Mouse (Mus musculus) embryonic facial prominence, embryonic 13.5 days (tissue): ENCODE results near the gene Gcnt2. TPM values are rescaled to one million over a fixed set of nuclear protein-coding genes. Genes with fewer than 3 reads are reported as not detected.
"Not testable (repeated sequence)": the region's sequence is repeated elsewhere in the genome, so short reads cannot be mapped to it uniquely, and the experiment has no call there.

ENCODE experiments used
- ATAC-seq: fragments of 200-750 bp; cut with Nextera tagmentation; 2 replicates; pipeline ENCODE4 v1.8.0; 2017; ENCODE audit warnings: low read depth; ENCODE audit not compliant: insufficient number of reproducible peaks, insufficient read depth, low FRiP score, low TSS enrichment
- H3K27ac ChIP-seq: fragments of 300-500 bp; sonication (generic); 2 replicates; pipeline ENCODE4 v1.5.1; 2015; ENCODE audit warnings: moderate library complexity, mild to moderate bottlenecking, inconsistent platforms
- H3K27me3 ChIP-seq: fragments of 300-500 bp; sonication (generic); 2 replicates; pipeline ENCODE4 v1.6.1; 2015; ENCODE audit warnings: mild to moderate bottlenecking, inconsistent platforms
- H3K36me3 ChIP-seq: fragments of 300-500 bp; sonication (generic); 2 replicates; pipeline ENCODE4 v1.6.1; 2015; ENCODE audit warnings: mild to moderate bottlenecking, inconsistent platforms
- H3K4me1 ChIP-seq: fragments of 300-500 bp; sonication (generic); 2 replicates; pipeline ENCODE4 v1.6.1; 2015; ENCODE audit warnings: inconsistent platforms
- H3K4me2 ChIP-seq: fragments of 300-500 bp; sonication (generic); 2 replicates; pipeline ENCODE4 v1.6.1; 2015; ENCODE audit warnings: moderate library complexity, mild to moderate bottlenecking, inconsistent platforms
- H3K4me3 ChIP-seq: fragments of 300-500 bp; sonication (generic); 2 replicates; pipeline ENCODE4 v1.5.1; 2015; ENCODE audit warnings: mild to moderate bottlenecking, inconsistent platforms
- H3K9ac ChIP-seq: fragments of 300-500 bp; sonication (generic); 2 replicates; pipeline ENCODE4 v1.6.1; 2015; ENCODE audit warnings: mild to moderate bottlenecking, inconsistent platforms
- H3K9me3 ChIP-seq: fragments of 300-500 bp; sonication (generic); 2 replicates; pipeline ENCODE4 v1.6.1; 2016; ENCODE audit warnings: inconsistent platforms
- WGBS: fragments of 180-500 bp; shearing (Covaris S2); methylation state at CpG from one replicate; pipeline ENCODE4 v1.1.7; 2015; ENCODE audit warnings: mixed read lengths; 5-methylcytosine and 5-hydroxymethylcytosine counted together
- polyA plus RNA-seq: library from polyadenylated mRNA; unstranded; fragments of >200 nt; fragmentation: Nextera tagmentation; extraction: Ambion mirVana; gene quantifications from 2 replicates; pipeline ENCODE4 v1.2.1, GENCODE M21; 2015

Gene Gcnt2
- polyA plus RNA-seq, 1 experiment from 2014 or later = 2.7 TPM

- Histone ChIP-seq H3K4me1 (no peaks in the 10 kb centered on the region), H3K27ac (no peak overlapping the region), H3K4me3 (no peak overlapping the region), H3K4me2 (no peak overlapping the region), H3K9me3 (no peaks in the 10 kb centered on the region), H3K36me3 (no peaks in the 10 kb centered on the region), H3K27me3 (no peaks in the 10 kb centered on the region; the same call in 1 of the 2 replicates), H3K9ac (no peak overlapping the region)
- 77% methylated on average over 9 of the region's 9 CpGs for WGBS
- ATAC-seq = no peak
Observed at GRCm38 (mm10) chr13:40928192-40928898, 68.8 kb downstream of the Gcnt2 start.

GRCm38 (mm10) chr13:40931871-40932270, 72.3 kb downstream of the Gcnt2 start:
- ATAC-seq = peak; percentile 20; the same call in 1 of the 2 replicates

GRCm38 (mm10) chr13:40932573-40932972, 73.0 kb downstream of the Gcnt2 start:
- no peak for ATAC-seq
- H3K27me3 ChIP-seq = no peaks in the 10 kb centered on the region; the same call in 1 of the 2 replicates
- H3K27ac ChIP-seq = no peak overlapping the region
- H3K4me2 ChIP-seq = no peak overlapping the region
- no peaks in the 10 kb centered on the region for H3K36me3 ChIP-seq
- no peaks in the 10 kb centered on the region for H3K9me3 ChIP-seq
- H3K9ac ChIP-seq = no peak overlapping the region
- 80% methylated on average over 5 of the region's 5 CpGs for WGBS
- H3K4me3 ChIP-seq = no peak overlapping the region
- H3K4me1 ChIP-seq = 0 out of 2 replicates have a peak, but pooled peaks cover 1% of the 10 kb centered on the region

More at GRCm38 (mm10) chr13:40931871-40932270, 72.3 kb downstream of the Gcnt2 start:
- not testable (repeated sequence) for H3K4me3 ChIP-seq, H3K9me3 ChIP-seq, H3K9ac ChIP-seq, H3K27ac ChIP-seq, H3K27me3 ChIP-seq, H3K36me3 ChIP-seq, H3K4me2 ChIP-seq, H3K4me1 ChIP-seq
- no CpG with 5 or more reads among the region's 2 CpGs for WGBS

GRCm38 (mm10) chr13:40934341-40934740, 74.8 kb downstream of the Gcnt2 start:
- Histone ChIP-seq H3K4me3 (no peak overlapping the region), H3K9ac (no peak overlapping the region), H3K9me3 (no peaks in the 10 kb centered on the region), H3K4me1 (0 out of 2 replicates have a peak, but pooled peaks cover 3% of the 10 kb centered on the region), H3K4me2 (no peak overlapping the region), H3K36me3 (no peaks in the 10 kb centered on the region), H3K27me3 (no peaks in the 10 kb centered on the region; the same call in 1 of the 2 replicates), H3K27ac (no peak overlapping the region)
- 79% methylated on average over 3 of the region's 3 CpGs for WGBS
- ATAC-seq = no peak

GRCm38 (mm10) chr13:40937586-40937985, 78.0 kb downstream of the Gcnt2 start:
- 0 out of 2 replicates have a peak, but pooled peaks cover 3% of the 10 kb centered on the region for H3K4me1 ChIP-seq
- H3K36me3 ChIP-seq = no peaks in the 10 kb centered on the region
- WGBS = 83% methylated on average over 5 of the region's 5 CpGs
- H3K9ac ChIP-seq = no peak overlapping the region
- no peak overlapping the region for H3K27ac ChIP-seq
- ATAC-seq = no peak
- H3K4me2 ChIP-seq = no peak overlapping the region
- H3K4me3 ChIP-seq = no peak overlapping the region
- no peaks in the 10 kb centered on the region for H3K27me3 ChIP-seq
- no peaks in the 10 kb centered on the region for H3K9me3 ChIP-seq

- H3K4me1 ChIP-seq = 0 out of 2 replicates have a peak, but pooled peaks cover 3% of the 10 kb centered on the region
- no peak overlapping the region for H3K9ac ChIP-seq
- H3K27me3 ChIP-seq = no peaks in the 10 kb centered on the region
- H3K4me3 ChIP-seq = no peak overlapping the region
- H3K4me2 ChIP-seq = no peak overlapping the region
- no peak for ATAC-seq
- 83% methylated on average over 11 of the region's 11 CpGs for WGBS
- H3K36me3 ChIP-seq = no peaks in the 10 kb centered on the region
- no peaks in the 10 kb centered on the region for H3K9me3 ChIP-seq
- no peak overlapping the region for H3K27ac ChIP-seq
Observed at GRCm38 (mm10) chr13:40938485-40939357, 79.2 kb downstream of the Gcnt2 start.

GRCm38 (mm10) chr13:40943066-40943465, 83.5 kb downstream of the Gcnt2 start:
- Histone ChIP-seq H3K27ac (no peak overlapping the region), H3K27me3 (no peaks in the 10 kb centered on the region), H3K4me2 (no peak overlapping the region), H3K4me3 (no peak overlapping the region), H3K36me3 (no peaks in the 10 kb centered on the region), H3K4me1 (peaks cover 18% of the 10 kb centered on the region), H3K9ac (no peak overlapping the region), H3K9me3 (no peaks in the 10 kb centered on the region)
- ATAC-seq = no peak
- 92% methylated on average over 1 of the region's 1 CpGs for WGBS

GRCm38 (mm10) chr13:40943936-40944335, 84.4 kb downstream of the Gcnt2 start:
- 56% methylated on average over 5 of the region's 5 CpGs for WGBS
- Histone ChIP-seq H3K9me3 (no peaks in the 10 kb centered on the region), H3K4me3 (no peak overlapping the region), H3K36me3 (no peaks in the 10 kb centered on the region), H3K4me1 (peaks cover 20% of the 10 kb centered on the region), H3K27me3 (no peaks in the 10 kb centered on the region), H3K27ac (no peak overlapping the region), H3K4me2 (no peak overlapping the region), H3K9ac (no peak overlapping the region)
- ATAC-seq = no peak

GRCm38 (mm10) chr13:40944346-40944745, 84.8 kb downstream of the Gcnt2 start:
- no peak for ATAC-seq
- Histone ChIP-seq H3K4me2 (no peak overlapping the region), H3K27ac (no peak overlapping the region), H3K9ac (0 out of 2 replicates have a peak overlapping the region, but pooled peaks have one; percentile 44), H3K27me3 (no peaks in the 10 kb centered on the region), H3K36me3 (no peaks in the 10 kb centered on the region), H3K9me3 (no peaks in the 10 kb centered on the region), H3K4me1 (peaks cover 20% of the 10 kb centered on the region), H3K4me3 (no peak overlapping the region)
- 22% methylated on average over 3 of the region's 3 CpGs for WGBS

GRCm38 (mm10) chr13:40946513-40946912, 87.0 kb downstream of the Gcnt2 start:
- Histone ChIP-seq H3K4me1 (peaks cover 20% of the 10 kb centered on the region), H3K4me3 (no peak overlapping the region), H3K36me3 (no peaks in the 10 kb centered on the region), H3K27ac (no peak overlapping the region), H3K27me3 (no peaks in the 10 kb centered on the region), H3K9me3 (no peaks in the 10 kb centered on the region), H3K9ac (no peak overlapping the region), H3K4me2 (no peak overlapping the region)
- 68% methylated on average over 3 of the region's 3 CpGs for WGBS
- ATAC-seq = no peak

- Histone ChIP-seq H3K4me3 (no peak overlapping the region), H3K9ac (no peak overlapping the region), H3K36me3 (no peaks in the 10 kb centered on the region), H3K27ac (no peak overlapping the region), H3K9me3 (no peaks in the 10 kb centered on the region), H3K4me2 (no peak overlapping the region), H3K27me3 (no peaks in the 10 kb centered on the region), H3K4me1 (peaks cover 20% of the 10 kb centered on the region)
- 78% methylated on average over 7 of the region's 7 CpGs for WGBS
- no peak for ATAC-seq
Observed at GRCm38 (mm10) chr13:40947538-40948205, 88.1 kb downstream of the Gcnt2 start.
